Mouse (Mus musculus) spleen, embryonic (tissue): Measurements from ENCODE around the gene Dnah2.
"Not testable (repeated sequence)": the region's sequence is repeated elsewhere in the genome, so short reads cannot be mapped to it uniquely, and the experiment has no call there.

ENCODE experiments used
- CTCF ChIA-PET: fragments of 350-600 bp; sonication (Branson Sonifier 250); formaldehyde crosslinking; loops from one replicate; lab custom pipeline; 2022; lab: Charles Lee

The Dnah2 gene

DNA sequence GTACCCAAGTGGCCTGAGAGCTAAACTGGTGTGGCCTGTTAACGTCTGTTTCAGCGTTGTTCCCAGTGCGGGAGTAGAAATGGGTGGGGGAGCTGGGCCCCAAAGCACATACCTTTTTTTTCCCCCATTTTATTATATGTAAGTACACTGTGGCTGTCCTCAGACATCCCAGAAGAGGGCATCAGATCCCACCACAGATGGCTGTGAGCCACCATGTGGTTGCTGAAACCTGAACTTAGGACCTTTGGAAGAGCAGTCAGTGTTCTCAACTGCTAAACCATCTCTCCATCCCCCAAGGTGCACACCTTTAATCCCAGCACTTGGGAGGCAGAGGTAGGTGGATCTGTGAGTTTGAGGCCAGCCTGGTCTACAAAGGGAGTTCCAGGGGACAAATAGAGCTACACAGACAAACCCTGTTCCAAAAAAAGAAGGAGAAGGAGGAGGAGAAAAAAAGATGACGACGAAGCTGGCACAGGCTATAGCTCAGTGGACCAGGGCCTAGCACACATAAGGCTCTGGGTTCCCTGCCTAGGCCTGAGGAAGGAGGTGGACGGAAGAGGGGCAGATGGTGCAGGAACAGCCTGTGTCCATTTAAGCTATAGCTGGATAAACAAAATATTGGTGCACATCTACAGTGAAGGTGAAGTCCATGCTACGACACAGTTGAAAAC is 16.3 kb downstream of the Dnah2 start:
- CTCF ChIA-PET, result interaction anchor here (0.6 kb wide), 2 partner anchors 100 to 236 kb away, joined by 4 read pairs; no protein-coding TSS in a partner anchor

DNA sequence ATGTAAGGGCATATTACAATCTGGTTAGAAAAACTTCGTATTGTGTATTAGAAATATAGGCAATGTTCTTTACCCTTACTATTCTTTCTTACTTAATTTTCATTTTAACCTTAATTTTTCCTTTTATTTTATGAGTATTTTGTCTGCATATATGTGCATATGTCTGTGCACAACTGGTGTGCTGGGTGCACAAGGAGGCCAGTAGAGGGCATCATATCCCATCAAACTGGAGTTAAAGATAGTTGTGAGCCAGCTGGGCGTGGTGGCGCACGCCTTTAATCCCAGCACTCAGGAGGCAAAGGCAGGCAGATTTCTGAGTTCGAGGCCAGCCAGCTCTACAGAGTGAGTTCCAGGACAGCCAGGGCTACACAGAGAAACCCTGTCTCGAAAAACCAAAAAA is 18.2 kb downstream of the Dnah2 start:
- CTCF ChIA-PET, result not testable (repeated sequence)

DNA sequence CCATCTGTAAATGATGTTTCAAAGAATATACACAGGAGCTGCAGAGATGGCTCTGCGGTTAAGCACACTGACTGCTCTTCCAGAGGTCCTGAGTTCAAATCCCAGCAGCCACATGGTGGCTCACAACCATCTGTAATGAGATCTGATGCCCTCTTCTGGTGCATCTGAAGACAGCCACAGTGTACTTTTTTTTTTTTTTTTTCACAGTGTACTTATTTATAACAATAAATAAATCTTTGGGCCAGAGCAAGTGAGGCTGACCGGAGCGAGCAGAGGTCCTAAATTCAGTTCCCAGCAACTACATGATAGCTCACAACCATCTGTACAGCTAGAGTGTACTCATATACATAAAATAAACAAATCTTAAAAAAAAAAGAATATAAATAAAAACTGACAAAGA is 18.6 kb downstream of the Dnah2 start:
- CTCF ChIA-PET, result not testable (repeated sequence)

GRCm38 (mm10) chr11:69528031-69528390 is 20.9 kb downstream of the Dnah2 start:
- CTCF ChIA-PET, result no interaction called here

- CTCF ChIA-PET, result no interaction called here
These were observed 21.5 kb downstream of the Dnah2 start for GRCm38 (mm10) chr11:69527098-69528030.

DNA sequence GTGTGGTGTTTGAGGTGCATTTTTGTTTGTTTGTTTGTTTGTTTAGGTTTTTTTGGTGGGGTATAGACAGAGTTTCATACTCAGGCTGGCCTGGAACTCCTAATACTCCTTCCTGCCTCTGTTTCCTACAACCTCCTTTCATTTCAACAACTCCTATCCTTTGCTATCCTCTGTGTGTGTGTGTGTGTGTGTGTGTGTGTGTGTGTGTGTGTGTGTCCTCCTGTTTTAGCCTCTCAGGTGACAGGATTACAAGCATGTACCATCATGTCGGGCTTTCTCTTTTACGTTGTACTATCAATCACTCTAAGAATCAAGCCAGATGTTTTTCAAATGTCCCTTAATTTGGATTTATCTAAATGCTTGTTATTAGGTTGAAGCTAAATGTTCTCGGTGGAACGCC is 22.3 kb downstream of the Dnah2 start:
- CTCF ChIA-PET, result no interaction called here

GRCm38 (mm10) chr11:69525661-69526060 is 23.2 kb downstream of the Dnah2 start:
- CTCF ChIA-PET, result interaction anchor here (0.7 kb wide), 1 partner anchor 1088 kb away, joined by 9 read pairs; no protein-coding TSS in a partner anchor

GRCm38 (mm10) chr11:69523651-69524050 is 25.3 kb downstream of the Dnah2 start:
- CTCF ChIA-PET, result no interaction called here

DNA sequence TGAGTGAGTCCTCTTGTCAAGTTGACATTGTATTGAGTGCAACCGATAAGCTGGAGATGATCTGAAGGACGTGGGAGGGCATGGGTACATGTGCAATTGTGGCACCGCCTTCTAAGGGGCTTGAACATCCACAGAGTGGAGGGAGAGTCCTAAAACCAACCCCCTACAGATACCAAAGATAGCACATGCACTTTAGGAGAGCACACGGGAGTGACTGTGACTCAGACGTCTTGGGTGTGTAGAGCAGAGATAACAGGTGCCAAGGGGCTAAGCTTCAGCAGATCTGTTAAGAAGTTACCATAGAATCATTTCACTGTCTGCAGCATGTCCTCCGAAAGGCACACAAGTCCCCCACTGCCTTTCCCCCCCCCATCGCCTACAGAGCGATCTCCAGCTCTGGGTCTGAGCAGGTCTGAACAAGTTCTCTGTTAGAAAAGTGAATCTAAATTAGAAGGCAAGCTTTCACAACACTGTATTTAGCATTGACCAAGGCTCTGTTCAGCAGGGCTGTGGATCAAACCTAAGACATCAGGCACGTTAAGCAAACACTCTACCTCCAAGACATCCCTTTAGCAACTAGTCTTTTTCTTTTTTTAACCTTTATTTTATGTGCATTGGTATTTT is 27.3 kb downstream of the Dnah2 start:
- CTCF ChIA-PET, result no interaction called here

- CTCF ChIA-PET, result interaction anchor here (0.9 kb wide), 1 partner anchor 553 kb away, joined by 3 read pairs; no protein-coding TSS in a partner anchor
These were observed 28.9 kb downstream of the Dnah2 start for GRCm38 (mm10) chr11:69519976-69520375.

DNA sequence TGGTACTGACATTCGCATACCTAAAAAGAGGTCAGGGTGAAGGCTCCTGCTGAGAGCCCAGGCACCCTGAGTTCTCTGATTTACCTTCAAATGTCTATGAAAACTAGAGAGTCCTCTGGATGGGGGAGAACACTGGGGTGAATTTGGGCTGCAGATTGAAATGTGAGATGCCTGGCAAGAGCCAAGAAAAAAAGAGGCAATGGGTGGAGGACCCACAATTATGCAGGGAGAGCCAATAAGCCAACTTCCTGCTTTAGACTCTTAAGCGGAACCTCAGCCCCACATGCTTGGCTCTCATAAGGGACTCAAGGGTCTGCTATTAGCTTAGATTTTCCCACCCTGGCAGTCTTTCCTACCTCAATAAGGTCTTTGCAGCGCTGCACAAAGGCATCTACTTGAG is 32.2 kb downstream of the Dnah2 start:
- CTCF ChIA-PET, result no interaction called here

DNA sequence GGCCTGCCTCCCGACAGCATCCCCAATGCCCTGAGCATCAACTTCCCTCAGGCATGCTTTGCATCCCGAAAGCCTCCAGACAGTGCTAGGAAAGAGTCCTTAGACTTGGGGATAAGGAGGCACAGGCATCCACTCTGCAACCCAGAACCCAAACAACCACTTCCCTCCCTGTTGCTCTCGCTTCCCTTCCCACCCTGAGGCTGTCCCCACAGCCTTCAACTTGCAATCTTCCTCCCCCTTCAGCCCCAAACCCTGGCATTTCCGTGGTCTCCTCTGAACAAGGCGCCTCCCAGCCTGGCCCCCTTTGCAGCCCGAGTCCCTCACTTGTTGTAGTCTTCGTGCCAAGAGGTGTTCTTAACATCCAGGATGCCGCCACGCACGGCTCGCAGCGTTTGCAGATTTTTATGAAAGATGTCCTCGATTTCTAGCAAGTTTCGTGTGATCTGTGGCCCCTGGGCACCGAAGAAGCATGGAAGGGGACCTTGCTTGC is 32.7 kb downstream of the Dnah2 start:
- CTCF ChIA-PET, result no interaction called here

GRCm38 (mm10) chr11:69513840-69514239 is 35.1 kb downstream of the Dnah2 start:
- CTCF ChIA-PET, result interaction anchor here (0.5 to 1.5 kb wide), 4 partner anchors 82 to 484 kb away, joined by 3 to 5 read pairs (median 4); no protein-coding TSS in a partner anchor

GRCm38 (mm10) chr11:69510796-69511496 is 38.0 kb downstream of the Dnah2 start:
- CTCF ChIA-PET, result no interaction called here

- CTCF ChIA-PET, result no interaction called here
These were observed 45.0 kb downstream of the Dnah2 start for GRCm38 (mm10) chr11:69503863-69504280.

DNA sequence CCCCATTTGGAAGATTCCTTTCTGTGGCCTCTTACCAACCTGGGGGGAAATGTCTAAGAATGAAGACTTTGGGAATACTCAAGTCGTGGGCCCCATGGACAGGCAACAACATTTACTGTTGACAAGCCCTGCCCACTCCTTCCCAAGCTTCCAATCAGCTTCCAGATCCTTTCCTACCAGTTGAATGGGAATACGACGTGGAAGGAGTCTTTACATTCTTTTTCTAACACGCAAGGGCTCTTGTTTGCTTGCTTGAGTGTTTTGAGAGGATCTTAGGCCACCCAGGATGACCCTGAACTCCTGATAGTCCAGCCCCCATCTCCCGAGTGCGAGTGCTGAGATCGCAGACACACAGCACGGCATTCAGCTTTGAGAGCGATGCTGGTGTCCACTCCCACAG is 47.4 kb downstream of the Dnah2 start:
- CTCF ChIA-PET, result no interaction called here

- CTCF ChIA-PET, result no interaction called here
These were observed 49.8 kb downstream of the Dnah2 start for GRCm38 (mm10) chr11:69499140-69499539.

GRCm38 (mm10) chr11:69491711-69492110 is 57.2 kb downstream of the Dnah2 start:
- CTCF ChIA-PET, result no interaction called here

DNA sequence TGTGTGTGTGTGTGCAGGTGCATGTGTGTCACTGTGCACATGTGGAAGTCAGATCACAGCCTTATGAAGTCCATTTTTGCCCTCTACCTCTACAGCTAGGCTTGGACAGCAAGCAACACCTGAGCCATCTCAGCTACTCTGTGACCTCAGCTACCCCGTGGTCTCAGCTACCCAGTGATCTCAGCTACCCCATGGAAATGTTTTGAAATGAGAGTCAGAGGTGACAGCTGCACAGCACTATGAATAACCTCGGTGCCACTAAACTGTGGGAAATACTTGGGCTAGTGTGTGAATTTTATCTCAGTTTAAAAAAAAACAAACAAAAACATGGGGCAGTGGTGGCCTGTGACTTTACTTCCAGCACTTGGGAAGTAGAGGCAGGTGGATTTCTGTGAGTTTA is 58.0 kb downstream of the Dnah2 start:
- CTCF ChIA-PET, result no interaction called here

GRCm38 (mm10) chr11:69487474-69487873 is 61.4 kb downstream of the Dnah2 start:
- CTCF ChIA-PET, result no interaction called here

DNA sequence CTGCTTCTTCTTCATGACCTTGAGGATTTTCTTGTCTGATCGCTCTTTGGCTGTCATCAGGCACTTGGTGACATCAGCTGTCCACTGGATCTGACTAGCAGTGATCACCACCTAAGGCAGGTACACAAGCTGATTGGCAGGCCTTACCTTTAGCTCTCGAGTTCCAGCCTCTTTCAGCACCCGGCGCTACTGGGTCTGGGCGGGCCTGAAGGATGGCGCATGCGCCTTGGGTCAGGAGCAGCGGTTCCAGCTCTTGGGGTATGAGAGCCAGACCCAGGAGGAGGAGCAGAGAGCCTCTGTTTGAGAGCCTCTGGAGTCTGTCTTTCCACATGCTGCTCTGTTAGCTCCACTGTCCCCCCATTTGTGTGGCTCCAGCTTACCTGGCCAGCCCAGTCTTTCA is 71.3 kb downstream of the Dnah2 start:
- CTCF ChIA-PET, result no interaction called here
